Mouse (Mus musculus) layer of hippocampus, postnatal 14 days (tissue): ENCODE measurements around the gene Atp5mpl. TPM values are rescaled to one million over a fixed set of nuclear protein-coding genes. Genes with fewer than 3 reads are reported as not detected.
"Not testable (repeated sequence)": the region's sequence is repeated elsewhere in the genome, so short reads cannot be mapped to it uniquely, and the experiment has no call there.

Experiments used
- DNase-seq, 2 experiments: peaks; one replicate each; pipeline ENCODE4 v3.0.0; 2021 to 2022; ENCODE audit warnings: low spot score in 2 of 2, mixed read lengths in 1 of 2
- total RNA-seq, 2 experiments: library from RNA; stranded (reverse); gene quantifications; 2 replicates each; pipeline ENCODE4 v1.2.3; 2021

Atp5mpl gene
- total RNA-seq, 2 experiments from 2014 or later, result 434 to 440 TPM

DNA sequence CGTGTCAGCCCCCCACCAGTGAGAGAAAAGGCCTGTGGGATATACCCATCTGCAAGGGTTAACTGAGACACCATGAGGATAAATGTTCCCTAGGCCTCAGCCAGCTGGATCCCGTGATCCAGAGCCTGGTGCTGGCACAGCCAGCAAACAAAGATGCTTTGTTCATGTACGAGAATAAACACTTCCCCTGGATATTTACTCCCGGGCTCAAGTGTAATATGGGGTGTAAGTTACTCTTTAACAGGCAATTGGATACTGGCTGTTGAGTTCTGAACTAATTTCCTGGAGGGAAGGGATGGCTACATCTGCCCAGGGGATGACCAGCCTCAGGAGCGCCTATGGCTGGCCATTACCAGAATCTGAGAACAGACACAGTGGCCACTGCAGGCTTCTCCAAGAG, 15.1 kb downstream of the Atp5mpl start:
- DNase-seq, result no peak

DNA sequence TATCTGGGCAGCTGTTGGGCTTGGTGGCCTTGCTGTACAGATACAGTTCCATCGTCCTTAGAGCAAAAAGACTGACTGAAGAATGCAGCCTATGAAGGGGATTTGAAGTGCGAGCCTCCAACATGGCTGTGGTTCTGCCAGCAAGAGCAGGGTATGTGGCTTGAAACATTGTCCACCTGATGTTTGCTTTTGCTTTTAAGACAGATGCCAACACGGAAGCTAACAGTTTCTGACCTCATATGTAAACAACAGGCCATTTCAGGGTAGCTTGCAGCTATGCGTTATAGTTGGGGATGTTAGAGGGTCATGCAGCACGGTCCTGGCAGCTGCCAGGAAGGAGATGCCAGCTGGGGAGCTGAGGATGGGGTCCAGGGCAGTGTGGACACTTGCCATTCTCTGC, 16.3 kb downstream of the Atp5mpl start:
- no peak for DNase-seq

DNA sequence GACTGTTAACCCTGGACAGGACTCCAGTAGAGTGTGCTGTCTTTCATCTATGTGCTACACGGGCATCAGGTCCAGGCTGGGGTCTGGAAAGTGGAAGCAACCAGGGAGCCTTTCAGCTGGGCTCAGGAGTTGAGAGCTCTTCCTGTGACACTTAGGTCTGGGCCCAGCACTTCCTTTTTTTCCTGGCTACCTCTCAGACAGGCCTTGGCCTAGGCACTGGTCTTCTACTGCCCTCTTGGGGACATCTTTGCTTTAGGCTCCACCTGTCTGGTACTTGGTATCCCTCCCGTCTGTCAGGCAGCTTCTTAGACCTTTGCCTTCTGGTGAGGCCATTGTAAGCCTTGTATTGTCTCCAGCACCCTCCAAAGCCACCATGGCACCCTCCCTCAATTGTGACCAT, 20.1 kb downstream of the Atp5mpl start:
- peak in 1 of 2 experiments; percentile 59 for DNase-seq

DNA sequence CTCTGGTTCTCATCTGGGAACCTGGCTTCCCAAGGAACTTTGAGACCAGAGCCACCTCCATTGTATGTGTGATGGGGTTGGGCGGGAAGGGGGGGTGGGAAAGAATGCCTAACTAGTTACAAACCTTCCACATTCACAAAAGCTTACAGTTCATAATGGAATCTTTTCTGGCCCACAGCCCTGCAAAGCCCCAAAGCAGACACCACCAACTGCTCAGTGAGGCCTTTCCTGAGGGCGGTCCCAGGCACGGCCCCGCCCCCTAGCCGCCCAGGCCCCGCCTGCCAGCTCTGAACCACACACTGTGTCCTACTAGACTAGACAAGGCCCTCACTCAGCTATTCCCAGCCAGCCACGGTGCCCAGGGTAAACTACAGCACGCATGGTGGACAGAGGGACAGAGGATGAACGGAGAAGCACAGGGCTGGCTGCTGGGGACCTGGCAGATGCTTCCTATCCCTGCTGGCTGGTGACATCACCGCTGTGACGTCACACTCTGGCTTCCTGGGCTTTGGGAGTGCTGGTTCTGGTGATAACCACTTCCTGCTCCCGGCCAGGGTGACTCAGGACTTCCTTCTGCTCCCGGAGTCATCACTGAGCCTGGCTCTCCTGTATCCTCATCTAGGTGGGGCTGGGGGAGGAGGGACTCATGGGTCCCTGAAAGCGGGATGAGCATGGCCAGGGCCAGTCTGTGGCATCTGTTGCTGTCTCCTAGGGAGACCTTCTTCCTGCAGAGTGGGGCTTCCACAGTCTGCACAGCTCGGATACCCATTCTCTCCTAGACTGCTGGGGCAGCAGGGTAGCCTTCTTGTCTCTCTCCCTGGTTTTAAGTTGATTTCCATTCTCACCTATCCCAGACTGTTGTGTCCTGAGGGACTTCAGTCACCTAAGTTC, 20.8 kb downstream of the Atp5mpl start:
- DNase-seq, result not testable (repeated sequence)

DNA sequence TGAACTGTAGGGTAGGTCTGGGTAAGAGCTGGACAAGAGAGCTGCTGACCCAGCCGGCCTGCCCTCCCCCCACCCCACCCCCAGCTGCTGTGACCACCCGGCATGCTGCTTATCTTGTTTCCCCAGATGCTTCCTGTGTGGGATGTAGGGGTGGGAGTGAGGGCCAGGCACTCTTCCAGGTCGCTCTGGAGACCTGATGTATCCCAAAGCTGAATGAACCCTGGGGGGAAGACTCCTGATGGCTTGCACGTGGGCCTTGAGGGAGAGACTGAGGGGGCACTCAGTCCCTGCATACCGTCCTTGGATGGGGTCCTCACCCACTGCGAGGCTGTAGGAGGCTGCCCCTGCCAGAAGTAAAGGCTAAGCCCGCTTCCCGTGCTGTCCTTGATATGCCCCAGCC, 21.7 kb downstream of the Atp5mpl start:
- DNase-seq, result no peak

DNA sequence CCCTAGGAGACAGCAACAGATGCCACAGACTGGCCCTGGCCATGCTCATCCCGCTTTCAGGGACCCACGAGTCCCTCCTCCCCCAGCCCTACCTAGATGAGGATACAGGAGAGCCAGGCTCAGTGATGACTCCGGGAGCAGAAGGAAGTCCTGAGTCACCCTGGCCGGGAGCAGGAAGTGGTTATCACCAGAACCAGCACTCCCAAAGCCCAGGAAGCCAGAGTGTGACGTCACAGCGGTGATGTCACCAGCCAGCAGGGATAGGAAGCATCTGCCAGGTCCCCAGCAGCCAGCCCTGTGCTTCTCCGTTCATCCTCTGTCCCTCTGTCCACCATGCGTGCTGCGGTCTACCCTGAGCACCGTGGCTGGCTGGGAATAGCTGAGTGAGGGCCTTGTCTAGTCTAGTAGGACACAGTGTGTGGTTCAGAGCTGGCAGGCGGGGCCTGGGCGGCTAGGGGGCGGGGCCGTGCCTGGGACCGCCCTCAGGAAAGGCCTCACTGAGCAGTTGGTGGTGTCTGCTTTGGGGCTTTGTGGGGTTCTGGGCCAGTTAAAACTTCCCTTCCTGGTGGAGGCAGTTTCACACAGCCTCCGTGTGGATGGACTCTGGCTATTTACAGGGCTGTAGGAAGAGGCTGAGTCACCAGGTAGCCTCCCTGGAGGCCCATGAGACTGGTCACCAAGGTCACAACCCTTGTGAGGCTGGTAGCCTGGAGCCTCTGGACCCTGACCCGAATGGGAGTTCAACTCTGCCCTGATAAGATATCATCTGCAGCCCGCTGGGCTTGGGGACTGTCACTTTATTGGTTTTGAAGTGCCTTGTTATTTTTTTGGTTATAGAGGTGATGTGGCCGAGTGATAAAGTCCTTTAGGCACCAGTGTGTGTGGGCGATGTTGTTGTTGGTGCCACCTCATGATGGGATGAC, 22.5 kb downstream of the Atp5mpl start:
- DNase-seq, result not testable (repeated sequence)

DNA sequence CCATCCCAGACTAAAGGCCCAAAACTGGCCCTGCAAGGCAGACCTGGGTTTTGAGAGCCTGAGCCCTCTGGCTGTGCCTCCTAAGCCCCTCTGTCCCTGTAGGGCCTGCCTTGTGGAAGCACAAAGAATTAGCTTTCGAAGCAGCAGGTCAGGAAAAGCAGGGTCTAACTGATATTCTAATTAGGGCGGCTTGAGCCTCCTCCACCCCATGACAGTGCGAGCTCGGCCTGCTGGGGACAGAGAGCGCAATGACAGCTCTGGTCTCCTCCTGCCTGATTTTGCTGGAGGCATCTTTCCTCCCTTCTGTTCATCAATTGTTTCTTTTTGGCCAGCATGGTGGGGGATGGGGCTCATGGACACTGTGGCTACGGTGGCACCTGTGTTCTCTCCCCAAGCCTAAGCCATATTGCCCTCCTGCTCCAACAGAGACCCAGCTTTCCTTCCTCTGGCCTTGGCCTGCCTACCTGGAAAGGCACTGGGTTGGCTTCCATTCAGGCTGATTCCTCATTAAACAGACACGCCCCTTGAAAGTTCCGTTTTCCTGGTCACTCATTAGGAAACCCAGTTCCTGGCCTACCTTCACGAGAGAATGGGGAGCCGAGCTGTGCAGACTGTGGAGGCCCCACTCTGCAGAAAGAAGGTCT, 23.2 kb downstream of the Atp5mpl start:
- DNase-seq, result no peak

DNA sequence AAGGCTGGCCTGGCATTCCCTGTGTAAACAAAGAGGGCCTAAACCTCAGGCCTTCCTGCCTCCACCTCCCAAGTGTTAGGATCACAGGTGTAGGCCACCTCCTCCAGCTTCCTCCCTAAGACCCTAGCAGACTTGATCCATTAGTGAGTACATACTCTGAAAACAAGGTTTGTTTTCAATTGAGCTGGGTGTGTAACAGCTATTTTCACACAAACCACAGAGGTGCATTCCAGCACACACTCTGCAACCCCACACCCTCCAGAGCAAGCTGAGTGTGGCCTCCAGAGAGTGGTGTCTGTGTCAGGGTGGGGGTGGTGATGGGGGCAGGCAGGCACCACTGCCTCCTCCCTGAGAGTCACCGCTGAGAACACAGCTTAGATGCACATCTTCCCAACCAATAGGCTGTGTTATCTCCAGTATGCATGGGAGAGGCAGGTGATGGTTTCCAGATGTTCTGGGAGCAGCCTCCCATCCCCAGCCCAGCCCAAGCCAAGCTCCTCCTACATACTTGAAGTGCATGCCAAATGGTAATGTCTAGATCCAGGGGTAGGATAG, 28.1 kb downstream of the Atp5mpl start:
- no peak for DNase-seq

DNA sequence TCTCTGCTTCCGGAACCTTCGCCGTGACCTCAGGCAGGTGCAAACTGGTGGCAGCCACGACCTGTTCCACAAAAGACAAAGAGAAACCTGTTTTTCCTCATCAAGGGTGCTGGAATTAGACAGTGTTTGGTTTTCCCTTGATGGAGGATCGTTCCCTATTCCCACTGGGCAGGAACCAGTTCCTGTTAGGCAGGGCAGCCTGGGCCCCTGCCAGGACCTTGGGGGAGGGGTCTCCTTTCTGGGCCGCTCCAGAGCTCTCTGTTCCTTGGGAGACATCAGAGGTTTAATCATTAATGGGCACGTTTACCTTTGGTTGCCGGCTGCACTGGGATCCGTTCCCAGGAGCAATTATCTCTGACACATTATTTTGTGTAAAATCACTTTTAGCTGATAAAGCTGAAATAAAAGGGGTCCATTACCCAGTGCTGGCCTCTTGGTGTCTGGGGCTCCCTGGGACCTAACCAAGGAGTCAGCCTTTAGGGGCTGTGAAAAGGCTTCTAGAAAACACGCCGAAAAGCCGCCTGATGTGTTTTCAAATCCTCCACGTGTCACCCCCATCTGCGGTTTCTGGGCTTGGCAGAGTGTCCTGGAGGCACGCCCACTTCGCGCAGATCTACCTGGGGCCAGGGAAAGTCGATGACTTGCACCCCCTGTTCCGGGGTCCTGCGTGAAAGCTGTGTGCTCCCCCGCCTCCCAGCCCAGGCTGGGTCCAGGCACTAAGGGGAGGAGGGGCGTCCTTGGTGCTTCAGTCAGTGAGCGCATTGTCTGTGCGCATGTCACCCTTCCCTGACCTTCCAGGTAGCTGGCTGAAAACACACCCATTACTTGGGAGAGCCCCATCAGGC, 29.8 kb downstream of the Atp5mpl start:
- DNase-seq, result no peak

DNA sequence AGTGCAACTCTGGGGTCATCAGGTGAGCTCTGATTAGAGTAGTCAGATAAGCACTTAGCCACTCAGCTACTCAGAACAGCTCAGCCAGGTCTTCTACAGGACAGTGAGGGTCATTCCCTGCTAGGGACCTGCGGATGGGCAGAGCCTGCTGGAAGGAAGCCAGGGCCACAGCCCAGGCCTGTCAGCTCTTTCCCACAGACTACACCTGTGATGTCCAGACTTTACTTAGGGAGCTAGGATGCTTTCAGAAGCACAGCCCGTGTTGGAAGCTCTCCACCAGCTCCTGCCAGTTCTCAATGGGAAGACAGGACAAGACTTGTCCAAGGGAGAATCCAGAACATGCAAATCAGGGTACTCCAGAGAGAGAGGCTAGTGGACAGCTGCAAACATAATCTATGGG, 32.8 kb downstream of the Atp5mpl start:
- DNase-seq, result no peak

DNA sequence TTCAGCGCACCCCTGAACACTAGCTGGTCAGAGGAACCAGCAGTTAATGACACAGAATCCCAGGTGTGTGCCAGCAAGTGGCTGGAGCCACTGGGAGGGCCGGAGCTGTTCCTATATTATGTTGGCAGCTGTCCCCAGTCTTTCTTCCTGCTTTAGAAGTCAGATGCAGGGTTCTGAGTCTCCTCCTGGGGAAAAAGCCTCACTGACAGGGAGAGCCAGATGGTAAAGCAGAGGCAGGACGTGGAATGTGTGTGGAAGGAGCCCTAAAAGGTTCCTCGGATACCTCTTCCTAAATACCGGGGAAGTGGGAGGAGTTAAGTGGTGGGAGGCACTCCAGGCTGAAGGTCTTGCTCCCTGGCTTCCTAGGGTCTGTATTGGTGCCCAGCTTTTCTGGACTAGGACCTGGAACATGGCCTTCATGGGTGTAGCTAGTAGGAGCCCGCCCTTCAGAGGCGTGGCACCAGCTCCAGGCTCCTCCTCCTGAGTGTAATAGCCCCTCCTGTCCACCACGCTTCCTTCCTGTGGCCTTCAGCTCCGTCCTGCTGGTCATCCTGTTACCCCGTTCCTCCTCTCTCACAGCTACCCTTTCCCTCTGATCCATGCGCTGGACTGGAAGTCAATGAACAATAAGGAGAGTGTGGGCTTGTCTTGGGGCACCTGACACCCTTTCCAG, 33.6 kb downstream of the Atp5mpl start:
- no peak for DNase-seq

DNA sequence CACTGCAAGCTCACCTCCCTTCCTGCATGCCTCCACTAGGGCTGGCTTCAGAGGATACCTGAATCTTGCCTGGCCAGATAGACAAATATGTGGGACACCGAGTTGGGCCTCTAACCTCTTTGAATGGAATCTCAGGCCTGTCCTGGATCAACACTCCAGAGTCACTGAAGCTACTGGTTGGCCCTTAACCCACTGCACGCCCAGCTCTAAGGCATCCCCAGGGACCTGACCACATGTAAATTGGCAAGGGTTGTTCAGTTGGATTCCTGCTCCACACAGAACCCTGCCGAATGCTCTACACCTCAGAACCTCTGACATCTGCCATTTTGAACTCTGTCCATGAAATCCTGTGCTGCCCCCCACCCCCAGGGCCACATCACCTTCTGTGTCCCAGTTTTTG, 34.3 kb downstream of the Atp5mpl start:
- no peak for DNase-seq

DNA sequence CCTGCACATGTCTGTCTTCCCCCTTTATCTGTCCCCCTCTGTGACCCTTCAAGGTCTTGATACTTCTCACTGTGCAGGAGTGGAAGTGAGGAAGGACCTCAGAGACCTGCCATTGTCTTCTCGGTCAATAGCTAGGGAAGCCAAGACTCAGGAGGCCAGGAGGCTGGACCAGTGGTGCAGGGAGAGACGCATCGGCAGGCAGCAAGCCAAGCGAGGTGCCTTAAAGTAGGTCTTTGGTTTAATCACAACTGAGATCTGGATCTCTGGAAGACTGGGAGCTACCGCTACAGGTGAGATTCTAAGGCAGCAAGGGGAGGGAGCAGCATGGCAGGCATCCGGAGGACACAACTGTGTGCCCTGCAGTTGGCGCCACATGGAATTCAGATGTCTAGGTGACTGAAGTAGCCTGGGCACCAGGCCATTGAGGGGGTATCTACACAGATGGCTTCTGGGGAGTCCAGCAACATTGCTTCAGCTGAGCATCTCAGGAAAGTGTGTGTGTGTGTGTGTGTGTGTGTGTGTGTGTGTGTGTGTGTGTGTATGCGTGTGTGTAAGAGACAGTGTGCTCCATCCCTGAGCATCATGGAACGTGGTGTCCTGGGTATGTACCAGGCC, 35.3 kb downstream of the Atp5mpl start:
- no peak for DNase-seq

DNA sequence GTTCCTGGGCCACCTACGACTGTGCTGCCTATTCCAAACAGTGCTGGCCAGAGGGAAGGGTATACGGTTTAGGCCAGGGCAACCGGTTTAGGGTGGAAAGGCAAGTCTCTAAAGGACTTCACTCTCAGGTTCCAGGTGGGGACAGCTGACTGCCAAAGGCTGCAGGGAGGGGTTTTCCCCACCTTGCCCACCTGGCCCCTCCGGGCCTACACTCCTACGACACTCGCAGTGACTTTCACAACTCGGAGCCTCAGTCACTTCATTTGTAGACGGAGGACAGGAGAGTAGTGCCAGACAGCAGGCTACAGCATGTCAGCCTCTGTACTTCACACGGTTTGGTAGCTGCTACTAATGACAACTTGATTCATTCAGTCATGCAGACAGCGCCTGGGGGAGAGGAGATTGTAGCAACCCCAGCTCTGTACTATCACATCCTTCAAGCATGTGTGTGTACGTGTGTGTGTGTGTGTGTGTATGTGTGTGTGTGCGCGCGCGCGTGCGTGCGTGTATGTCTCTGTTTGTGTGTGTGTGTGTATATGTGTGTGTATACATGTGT, 38.3 kb downstream of the Atp5mpl start:
- no peak for DNase-seq

DNA sequence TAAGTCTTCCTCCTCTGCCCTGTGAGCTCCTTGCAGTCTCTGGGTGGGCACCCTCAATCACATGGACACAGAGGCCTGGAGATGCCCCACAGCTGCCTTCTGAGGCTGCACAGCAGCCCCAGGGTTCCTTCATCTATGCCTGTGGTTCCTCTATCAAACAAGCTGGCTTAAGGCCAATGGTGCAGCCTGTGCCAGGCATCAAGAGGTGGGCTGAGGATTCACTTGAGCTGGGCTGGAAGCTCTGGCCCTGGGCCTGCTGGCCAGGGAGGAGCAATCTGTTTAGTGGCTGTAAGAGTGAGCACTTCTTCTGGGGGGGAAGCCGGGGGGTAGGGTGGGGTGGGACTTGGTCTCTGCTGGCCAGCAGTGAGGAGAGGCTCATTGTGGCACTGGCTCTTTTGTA, 39.4 kb downstream of the Atp5mpl start:
- peak in 1 of 2 experiments; percentile 57 for DNase-seq

DNA sequence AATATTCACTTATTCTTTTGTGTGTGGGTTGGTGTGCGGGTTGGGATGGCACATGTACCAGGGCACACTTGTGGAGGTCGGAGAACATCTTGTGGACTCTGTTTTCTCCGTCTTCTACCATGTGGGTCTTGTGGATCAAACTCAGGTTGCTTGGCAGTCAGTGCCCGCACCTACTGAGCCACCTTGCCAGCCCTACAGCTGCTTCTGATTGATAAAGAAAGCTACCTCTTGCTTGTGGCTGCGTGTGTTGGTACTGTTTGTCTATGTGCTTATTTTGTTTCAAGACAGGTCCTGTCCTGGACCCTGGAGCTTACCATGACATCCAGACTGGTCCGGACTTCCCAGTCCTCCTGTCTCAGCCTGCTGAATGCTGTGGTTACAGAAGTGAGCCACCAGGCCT, 43.7 kb downstream of the Atp5mpl start:
- no peak for DNase-seq

DNA sequence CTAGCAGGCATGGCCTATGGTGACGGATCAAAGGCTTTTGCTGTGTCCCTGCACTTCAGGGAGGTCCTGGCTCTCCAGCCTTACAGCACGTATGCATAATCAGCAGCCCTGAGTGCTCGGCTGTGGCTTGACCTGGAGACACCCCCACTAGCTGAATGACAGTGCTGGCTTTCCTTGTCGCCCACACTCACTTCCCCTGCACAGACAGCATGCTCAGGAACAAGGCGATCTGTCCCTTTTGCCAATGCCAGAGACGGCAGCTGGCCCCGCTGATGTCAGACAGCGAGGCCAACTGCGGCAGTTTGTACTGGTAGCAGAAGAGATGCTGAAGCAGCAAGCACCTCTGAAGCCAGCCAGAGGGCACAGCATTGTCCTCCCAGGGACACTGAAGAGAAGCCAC, 46.7 kb downstream of the Atp5mpl start:
- peak; percentile 75 to 87 for DNase-seq

DNA sequence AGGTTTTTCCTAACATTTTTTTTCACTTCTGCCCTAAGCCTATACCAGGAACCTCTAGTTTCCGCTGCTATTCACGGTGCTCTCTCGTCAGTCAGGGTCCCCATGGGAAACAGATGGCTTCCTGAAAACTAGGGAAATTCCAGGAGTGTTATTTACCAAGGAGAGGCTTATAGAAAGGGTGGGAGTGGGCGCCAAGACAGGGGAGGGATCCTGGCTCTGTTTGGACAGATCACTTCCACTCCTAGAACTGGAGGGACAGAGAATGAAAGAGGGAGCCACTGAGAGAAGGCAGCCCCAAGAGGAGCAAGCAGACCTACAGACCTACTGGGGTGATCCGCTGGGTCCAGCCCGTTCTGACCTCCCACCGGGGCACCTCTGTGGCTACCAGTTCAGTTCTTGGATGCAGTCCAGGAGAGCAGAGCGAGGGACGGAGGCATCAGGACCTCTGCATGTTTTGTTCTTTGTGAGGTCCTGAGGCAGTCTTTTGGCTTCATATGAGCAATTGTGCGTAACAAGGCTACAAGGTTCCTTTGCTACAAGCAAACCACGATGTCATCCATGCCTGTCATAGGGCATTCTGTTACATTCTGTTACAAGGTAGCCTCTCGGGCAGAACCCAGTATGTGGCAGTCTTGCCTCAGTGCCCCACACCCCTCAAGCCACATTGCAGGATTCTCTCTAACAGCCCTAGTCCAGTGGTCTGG, 50.1 kb downstream of the Atp5mpl start:
- no peak for DNase-seq
